Mouse (Mus musculus) embryonic facial prominence, embryonic 14.5 days (tissue): Measurements from ENCODE around the gene Arhgef2. TPM values are rescaled to one million over a fixed set of nuclear protein-coding genes. Genes with fewer than 3 reads are reported as not detected.

Experiments used
- ATAC-seq: fragments of 200-750 bp; cut with Nextera tagmentation; 2 replicates; pipeline ENCODE4 v1.8.0; 2017; ENCODE audit warnings: low read depth, moderate number of reproducible peaks, moderate TSS enrichment
- DNase-seq: peaks from one replicate; pipeline ENCODE4 v3.0.0-alpha.2; 2015; ENCODE audit warnings: low spot score
- H3K27ac ChIP-seq: fragments of 300-500 bp; sonication (generic); replicated peaks from 2 replicates; pipeline ENCODE4 v1.5.1; 2014; ENCODE audit warnings: low read depth, mild to moderate bottlenecking, low read length, moderate library complexity
- H3K27me3 ChIP-seq: fragments of 300-500 bp; sonication (generic); replicated peaks from 2 replicates; pipeline ENCODE4 v1.6.1; 2014; ENCODE audit warnings: low read length; ENCODE audit not compliant: control insufficient read depth, insufficient read depth
- H3K36me3 ChIP-seq: fragments of 300-500 bp; sonication (generic); 2 replicates; pipeline ENCODE4 v1.6.1; 2014; ENCODE audit warnings: low read length, mixed read lengths; ENCODE audit not compliant: control insufficient read depth, insufficient read depth
- H3K4me1 ChIP-seq: fragments of 300-500 bp; sonication (generic); 2 replicates; pipeline ENCODE4 v1.6.1; 2014; ENCODE audit warnings: antibody characterized with exemption, low read length; ENCODE audit not compliant: control insufficient read depth, insufficient read depth
- H3K4me2 ChIP-seq: fragments of 300-500 bp; sonication (generic); 2 replicates; pipeline ENCODE4 v1.6.1; 2014; ENCODE audit warnings: low read depth, mild to moderate bottlenecking, low read length, moderate library complexity, mixed read lengths
- H3K4me3 ChIP-seq: fragments of 300-500 bp; sonication (generic); 2 replicates; pipeline ENCODE4 v1.5.1; 2014; ENCODE audit warnings: low read depth, mild to moderate bottlenecking, low read length
- H3K9ac ChIP-seq: fragments of 300-500 bp; sonication (generic); 2 replicates; pipeline ENCODE4 v1.6.1; 2014; ENCODE audit warnings: low read depth, mild to moderate bottlenecking, low read length, moderate library complexity, mixed read lengths
- H3K9me3 ChIP-seq: fragments of 300-500 bp; sonication (generic); 2 replicates; pipeline ENCODE4 v1.6.1; 2016; ENCODE audit warnings: low read length; ENCODE audit not compliant: control insufficient read depth
- WGBS: fragments of 180-500 bp; shearing (Covaris S2); extraction: QIAGEN DNeasy Blood & Tissue Kit; methylation state at CpG from one replicate; pipeline ENCODE4 v1.1.7; 2014; 5-methylcytosine and 5-hydroxymethylcytosine counted together
- polyA plus RNA-seq: library from polyadenylated mRNA; unstranded; fragments of >200 nt; fragmentation: Nextera tagmentation; extraction: Ambion mirVana; gene quantifications from 2 replicates; pipeline ENCODE4 v1.2.1, GENCODE M21; 2014

Gene Arhgef2
- polyA plus RNA-seq, 1 experiment from 2014 or later = 88.0 TPM

DNA sequence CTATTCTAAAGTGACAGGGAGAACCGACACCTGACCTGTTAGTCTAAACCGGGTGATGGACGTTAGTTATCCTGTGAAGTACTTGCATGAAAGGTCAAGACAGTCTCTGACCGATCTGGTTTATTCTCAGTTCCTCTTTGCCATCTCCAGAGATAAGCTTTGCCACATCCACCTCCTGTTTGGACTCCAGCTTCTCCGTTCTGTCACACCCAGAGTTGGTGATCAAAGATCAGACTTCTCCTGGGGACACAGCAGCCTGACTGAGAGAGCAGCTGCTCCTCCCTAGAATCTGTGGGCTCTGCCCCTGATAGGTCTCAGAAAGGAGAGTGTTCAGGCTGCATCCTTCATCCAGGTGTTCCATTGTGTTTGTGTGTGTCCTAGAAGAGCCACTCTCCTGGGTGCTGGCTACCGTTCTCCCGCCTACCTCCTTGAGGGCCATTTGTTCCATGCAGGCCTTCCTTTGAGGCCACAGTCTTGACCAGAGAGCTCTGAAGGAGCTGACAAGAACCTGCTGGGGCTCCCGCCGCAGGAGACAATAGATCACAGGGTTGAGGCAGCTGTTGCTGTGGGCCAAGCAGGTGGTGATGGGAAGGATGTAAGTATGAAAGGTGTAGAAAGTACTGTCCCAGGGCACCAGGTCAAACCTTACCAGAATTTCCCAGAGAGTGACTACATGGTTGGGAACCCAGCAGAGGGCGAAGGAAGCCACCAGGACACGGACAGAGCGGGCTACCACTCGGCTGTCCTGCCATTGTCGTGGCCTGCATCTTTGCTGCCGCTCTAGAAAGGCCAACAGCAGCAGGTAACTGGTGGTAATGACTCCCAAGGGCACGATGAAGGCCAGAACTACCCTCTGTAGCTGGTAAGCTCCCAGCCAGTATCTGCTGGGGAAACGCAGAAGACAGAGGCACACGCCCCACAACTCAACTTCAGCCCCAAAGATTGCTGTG, 46.2 kb downstream of the Arhgef2 start:
- DNase-seq (no peak), ATAC-seq (no peak)
- 79% methylated on average over 18 of the region's 18 CpGs for WGBS

DNA sequence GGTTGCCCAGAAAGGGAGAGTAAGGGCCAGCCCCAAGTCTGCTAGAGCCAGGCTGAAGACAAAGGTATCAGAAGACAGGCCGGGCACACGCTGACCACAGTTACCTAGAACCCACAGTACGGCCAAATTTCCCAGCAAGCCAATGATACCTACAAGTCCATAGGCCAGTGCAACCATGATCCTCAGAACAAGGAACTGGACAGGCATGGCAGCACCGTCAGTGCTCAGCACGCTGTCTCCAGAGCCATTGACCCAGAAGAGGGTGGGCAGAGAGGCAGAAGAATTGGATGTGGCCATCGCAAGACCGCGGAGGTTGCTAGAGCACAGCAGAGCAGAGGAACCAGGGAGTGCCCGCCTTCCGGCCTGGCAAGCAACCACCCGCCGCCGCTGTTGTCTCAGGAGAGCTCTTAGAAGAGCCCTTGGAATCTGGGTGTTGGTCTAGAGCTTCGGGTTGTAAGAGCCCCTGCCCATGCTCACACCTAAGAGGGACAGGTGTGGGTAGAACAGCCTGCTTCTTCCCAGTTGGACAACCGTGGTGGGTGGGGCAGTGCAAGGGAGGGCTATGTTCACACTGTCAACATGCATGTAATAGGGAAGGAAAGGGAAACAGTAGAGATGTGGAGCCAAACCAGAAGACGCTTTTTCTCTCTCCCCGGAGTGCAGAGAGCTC, 47.2 kb downstream of the Arhgef2 start, which contains the start of gene Rxfp4:
Gene Rxfp4, minus strand, starts transcription at position 297 of the 670 bp plus-strand sequence.
- ATAC-seq (no peak), DNase-seq (no peak)
- H3K27ac ChIP-seq = no peak within 1 kb of the TSS
- WGBS = 87% methylated on average over 17 of the region's 17 CpGs
- H3K36me3 ChIP-seq = peaks cover 15% of the 10 kb centered on the region
- H3K9ac ChIP-seq = no peak within 1 kb of the TSS
- no peak within 1 kb of the TSS for H3K4me3 ChIP-seq
- 0 out of 2 replicates have a peak, but pooled peaks cover 5% of the 10 kb centered on the region for H3K4me1 ChIP-seq
- H3K4me2 ChIP-seq = no peak within 1 kb of the TSS
- H3K27me3 ChIP-seq = no peaks in the 10 kb centered on the region
- no peaks in the 10 kb centered on the region for H3K9me3 ChIP-seq

More for the DNA sequence above, 46.2 kb downstream of the Arhgef2 start:
- no peak overlapping the region for H3K9ac ChIP-seq
- H3K4me3 ChIP-seq = no peak overlapping the region
- 0 out of 2 replicates have a peak, but pooled peaks cover 5% of the 10 kb centered on the region for H3K4me1 ChIP-seq
- H3K27me3 ChIP-seq = no peaks in the 10 kb centered on the region
- no peak overlapping the region for H3K27ac ChIP-seq
- no peaks in the 10 kb centered on the region for H3K9me3 ChIP-seq
- no peak overlapping the region for H3K4me2 ChIP-seq
- H3K36me3 ChIP-seq = peaks cover 25% of the 10 kb centered on the region

DNA sequence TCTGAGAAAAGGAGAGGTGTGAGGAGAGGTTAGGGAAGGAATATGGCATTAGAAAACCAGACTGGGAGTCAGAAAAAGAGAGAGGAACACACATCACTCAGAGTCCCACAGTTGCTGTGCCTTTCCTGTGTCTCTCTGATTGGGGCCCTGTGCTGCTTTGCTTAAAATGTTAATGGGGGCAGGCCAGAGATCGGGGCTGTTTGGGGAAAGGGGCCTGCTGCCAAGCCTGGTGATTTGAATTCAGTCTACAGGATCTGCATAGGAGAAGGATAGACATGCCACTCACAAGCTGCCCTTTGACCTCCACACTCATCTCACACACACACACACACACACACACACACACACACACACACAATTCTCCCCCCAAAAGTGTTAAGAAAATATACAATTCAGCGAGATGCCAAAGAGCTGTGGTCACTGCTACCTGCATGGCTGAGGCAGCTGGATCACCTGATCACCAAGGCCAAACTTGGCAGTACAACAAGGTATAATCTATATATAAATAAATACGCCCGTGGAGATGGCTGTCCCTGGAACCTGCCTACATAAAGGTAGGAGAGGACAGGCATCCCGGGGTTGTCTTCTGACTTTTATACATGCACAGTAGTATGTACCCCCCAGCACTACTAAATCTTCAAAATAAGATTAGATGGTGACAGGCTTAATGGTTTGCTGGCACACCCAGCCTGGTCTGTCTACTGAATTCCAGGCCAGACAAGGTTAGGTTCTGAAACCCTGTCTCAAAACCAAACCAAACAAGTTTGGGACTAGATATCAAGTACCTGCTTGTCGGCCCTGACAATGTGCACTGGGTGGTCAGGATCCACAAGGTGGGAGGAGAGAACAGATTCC, 48.0 kb downstream of the Arhgef2 start:
- Histone ChIP-seq H3K36me3 (peaks cover 7% of the 10 kb centered on the region), H3K9ac (no peak overlapping the region), H3K27me3 (no peaks in the 10 kb centered on the region), H3K4me3 (no peak overlapping the region), H3K4me2 (no peak overlapping the region), H3K4me1 (0 out of 2 replicates have a peak, but pooled peaks cover 5% of the 10 kb centered on the region), H3K27ac (no peak overlapping the region), H3K9me3 (no peaks in the 10 kb centered on the region)
- DNase-seq (peak; percentile 46), ATAC-seq (0 out of 2 replicates have a peak, but pooled peaks have one; percentile 39)
- 78% methylated on average over 6 of the region's 6 CpGs for WGBS

DNA sequence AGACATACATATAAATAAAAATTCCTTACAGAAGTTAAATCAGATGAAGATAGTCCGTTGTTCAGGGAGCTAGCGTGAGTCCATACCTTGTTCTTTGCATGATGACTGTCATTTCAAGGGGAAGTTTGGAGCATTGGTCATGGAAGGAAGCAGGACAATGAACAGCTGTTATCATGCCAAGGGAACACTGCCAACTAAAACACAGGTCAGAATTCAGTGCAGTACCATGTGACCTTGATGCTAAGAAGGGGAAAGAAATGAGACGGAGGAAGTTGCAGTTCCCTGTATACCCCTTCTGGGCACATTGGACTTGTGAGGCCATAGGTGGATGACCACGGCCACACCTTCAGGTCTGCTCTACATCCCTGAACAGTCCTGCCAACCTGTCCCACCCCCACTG, 48.9 kb downstream of the Arhgef2 start:
- H3K4me3 ChIP-seq = no peak overlapping the region
- no peak overlapping the region for H3K27ac ChIP-seq
- 0 out of 2 replicates have a peak, but pooled peaks cover 5% of the 10 kb centered on the region for H3K4me1 ChIP-seq
- H3K9me3 ChIP-seq = no peaks in the 10 kb centered on the region
- no peaks in the 10 kb centered on the region for H3K27me3 ChIP-seq
- 72% methylated on average over 4 of the region's 4 CpGs for WGBS
- H3K9ac ChIP-seq = no peak overlapping the region
- peak; percentile 43 for DNase-seq
- H3K36me3 ChIP-seq = peaks cover 2% of the 10 kb centered on the region; the same call in 1 of the 2 replicates
- no peak overlapping the region for H3K4me2 ChIP-seq
- ATAC-seq = no peak

DNA sequence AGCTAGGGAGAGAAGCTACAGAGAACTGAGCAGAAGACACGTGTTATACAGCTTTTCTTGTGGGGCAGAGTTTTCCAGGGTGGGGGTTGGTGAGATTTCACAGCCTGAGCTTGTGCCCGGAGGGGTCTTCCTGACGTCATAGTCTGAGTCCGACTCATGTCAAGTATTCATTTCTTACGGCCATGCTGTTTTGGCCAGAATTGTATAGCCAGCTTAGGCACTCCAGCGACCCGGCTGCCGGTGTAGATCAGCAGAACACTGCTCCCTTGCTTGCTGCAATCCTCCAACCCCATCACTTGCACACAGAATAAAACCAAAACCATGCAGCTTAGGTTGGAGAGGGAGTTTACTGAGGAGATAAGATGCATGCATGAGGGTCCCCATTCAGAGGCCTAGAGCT, 49.9 kb downstream of the Arhgef2 start:
- Histone ChIP-seq H3K27me3 (no peaks in the 10 kb centered on the region), H3K4me3 (no peak overlapping the region), H3K4me2 (no peak overlapping the region), H3K36me3 (no peaks in the 10 kb centered on the region), H3K9me3 (no peaks in the 10 kb centered on the region), H3K27ac (no peak overlapping the region), H3K4me1 (0 out of 2 replicates have a peak, but pooled peaks cover 5% of the 10 kb centered on the region), H3K9ac (no peak overlapping the region)
- no peak for ATAC-seq
- WGBS = 74% methylated on average over 8 of the region's 8 CpGs
- no peak for DNase-seq

DNA sequence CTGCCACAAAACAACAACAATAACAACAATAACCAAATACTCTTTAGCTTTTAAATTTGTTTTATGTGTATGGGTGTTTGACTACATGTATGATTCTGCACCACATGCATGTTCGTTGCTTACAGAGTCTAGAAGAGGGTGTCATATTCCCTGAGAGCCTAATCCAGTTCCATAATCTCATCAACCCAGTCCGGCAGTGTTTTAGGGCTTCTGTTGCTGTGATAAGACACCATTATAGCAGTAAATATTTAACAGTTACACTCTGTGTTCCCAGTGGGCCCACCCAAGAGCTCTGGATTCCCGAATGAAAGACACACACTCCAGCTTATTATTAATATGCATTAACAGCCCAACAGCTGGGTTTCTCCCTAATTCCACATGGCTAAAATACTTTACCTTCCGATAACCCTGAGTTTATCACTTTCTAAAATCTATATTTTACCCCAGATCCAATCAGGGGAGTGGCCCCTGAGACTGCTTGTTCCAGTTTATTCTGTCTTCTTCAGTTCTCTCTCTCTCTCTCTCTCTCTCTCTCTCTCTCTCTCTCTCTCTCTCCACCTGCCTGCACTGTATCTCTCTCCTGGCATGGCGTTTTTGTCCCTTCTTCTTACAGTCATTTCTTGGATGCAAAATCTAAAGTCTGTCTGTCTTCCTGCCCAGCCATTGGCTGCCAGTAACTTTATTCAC, 52.8 kb downstream of the Arhgef2 start:
- WGBS = 64% methylated on average over 5 of the region's 5 CpGs
- H3K27me3 ChIP-seq = no peaks in the 10 kb centered on the region

DNA sequence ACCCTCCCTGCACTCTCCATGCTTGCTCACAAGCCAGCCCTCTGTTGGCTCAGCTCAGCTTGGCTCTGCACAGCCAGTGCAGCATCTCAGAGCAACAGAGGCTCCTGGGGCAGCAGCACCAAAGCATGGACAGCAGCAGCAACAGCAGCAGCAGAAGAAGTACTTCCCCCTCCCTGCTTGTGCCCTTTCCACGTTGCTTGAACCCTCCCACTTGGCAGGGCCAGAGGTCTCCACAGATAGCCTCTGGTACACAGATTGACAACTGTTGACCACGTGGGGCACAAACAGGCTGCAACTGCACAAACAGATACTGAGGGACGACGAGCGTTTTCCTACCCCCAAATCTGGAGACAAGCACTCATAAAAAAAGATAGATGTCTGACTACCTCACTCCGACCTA, 54.0 kb downstream of the Arhgef2 start:
- H3K9me3 ChIP-seq = no peaks in the 10 kb centered on the region
- no peak overlapping the region for H3K9ac ChIP-seq
- H3K4me1 ChIP-seq = 0 out of 2 replicates have a peak, but pooled peaks cover under 1% of the 10 kb centered on the region
- H3K4me3 ChIP-seq = no peak overlapping the region
- H3K4me2 ChIP-seq = no peak overlapping the region
- no peaks in the 10 kb centered on the region for H3K36me3 ChIP-seq
- no peaks in the 10 kb centered on the region for H3K27me3 ChIP-seq
- 46% methylated on average over 6 of the region's 6 CpGs for WGBS
- DNase-seq (no peak), ATAC-seq (no peak)
- no peak overlapping the region for H3K27ac ChIP-seq

More for the DNA sequence above, 52.8 kb downstream of the Arhgef2 start:
- Histone ChIP-seq H3K9me3 (no peaks in the 10 kb centered on the region), H3K9ac (no peak overlapping the region), H3K4me2 (no peak overlapping the region), H3K27ac (no peak overlapping the region), H3K4me1 (0 out of 2 replicates have a peak, but pooled peaks cover 5% of the 10 kb centered on the region), H3K4me3 (no peak overlapping the region), H3K36me3 (no peaks in the 10 kb centered on the region)
- DNase-seq = no peak
- no peak for ATAC-seq
